Mouse (Mus musculus): ENCODE measurements around the gene Wnt2. TPM values are rescaled to one million over a fixed set of nuclear protein-coding genes. Genes with fewer than 3 reads are reported as not detected.

Wnt2 gene
- total and polyA plus RNA-seq, 3 experiments, result not detected

GRCm38 (mm10) chr6:17971393-17971792 is 59.0 kb downstream of the Wnt2 start:
- Histone ChIP-seq H3K27me3 (ENCODE audit: control insufficient read depth in 1 of 2, insufficient read depth in 2 of 2, low read length in 2 of 2) (0 out of 4 replicates have a peak, but pooled peaks cover 0 to 2% of the 10 kb centered on the region in 2 experiments), H3K4me3 (ENCODE audit: control insufficient read depth in 1 of 2, insufficient read depth in 1 of 2, low read depth in 2 of 2, low read length in 2 of 2) (no peak overlapping the region), H3K9ac (ENCODE audit: control insufficient read depth, low read depth, low read length, poor library complexity, severe bottlenecking) (no peak overlapping the region), H3K27ac (ENCODE audit: control insufficient read depth, low read depth, low read length) (no peak overlapping the region), H3K9me3 (replicated peaks; ENCODE audit: insufficient read depth, low read length) (no peaks in the 10 kb centered on the region), H3K79me2 (ENCODE audit: control insufficient read depth, insufficient read depth, low read length, poor library complexity) (no peaks in the 10 kb centered on the region), H3K36me3 (ENCODE audit: control insufficient read depth in 1 of 2, insufficient read depth in 2 of 2, low read length in 2 of 2) (no peaks in the 10 kb centered on the region), H3K4me1 (ENCODE audit: control insufficient read depth in 1 of 2, insufficient read depth in 2 of 2, low read length in 2 of 2) (no peaks in the 10 kb centered on the region)
- no peak for DNase-seq (ENCODE audit: low read depth, low spot score)
- TF ChIP-seq MAZ (IDR thresholded peaks at IDR 0.05; ENCODE audit: low read depth, low read length), result no peak
- TF ChIP-seq ZKSCAN1 (IDR thresholded peaks at IDR 0.05; ENCODE audit: low read depth, low read length), result no peak
- TF ChIP-seq HCFC1 (IDR thresholded peaks at IDR 0.05; ENCODE audit: low read depth, low read length), result no peak
- TF ChIP-seq EP300 (IDR thresholded peaks at IDR 0.05; ENCODE audit: low read depth in 1 of 2, low read length in 2 of 2), result no peak
- no peak for TF ChIP-seq NELFE (IDR thresholded peaks at IDR 0.05; ENCODE audit: low read depth, low read length)
- TF ChIP-seq POLR2AphosphoS5 (IDR thresholded peaks at IDR 0.05; ENCODE audit: borderline replicate concordance, low read depth, low read length), result no peak
- TF ChIP-seq MXI1 (IDR thresholded peaks at IDR 0.05; ENCODE audit: low read depth, low read length), result no peak
- TF ChIP-seq KAT2A (conservative IDR thresholded peaks at IDR 0.05; ENCODE audit: low read depth, low read length), result no peak
- no peak for TF ChIP-seq USF1 (IDR thresholded peaks at IDR 0.05; ENCODE audit: low read depth, low read length)
- no peak for TF ChIP-seq NRF1 (IDR thresholded peaks at IDR 0.05; ENCODE audit: insufficient read depth, low read depth, low read length, poor library complexity, severe bottlenecking)
- no peak for TF ChIP-seq MAFK (IDR thresholded peaks at IDR 0.05; ENCODE audit: borderline replicate concordance, low read depth, low read length)
- TF ChIP-seq ETS1 (IDR thresholded peaks at IDR 0.05; ENCODE audit: low read depth, low read length), result no peak
- TF ChIP-seq UBTF (IDR thresholded peaks at IDR 0.05; ENCODE audit: borderline replicate concordance, insufficient read depth, low read depth, low read length), result no peak

GRCm38 (mm10) chr6:17969815-17970214 is 60.6 kb downstream of the Wnt2 start:
- H3K27ac ChIP-seq (ENCODE audit: control insufficient read depth, low read depth, low read length), result no peak overlapping the region
- DNase-seq (ENCODE audit: low read depth, low spot score), result peak; percentile 17
- no peak overlapping the region for H3K9ac ChIP-seq (ENCODE audit: control insufficient read depth, low read depth, low read length, poor library complexity, severe bottlenecking)
- H3K4me1 ChIP-seq (ENCODE audit: control insufficient read depth in 1 of 2, insufficient read depth in 2 of 2, low read length in 2 of 2), result no peaks in the 10 kb centered on the region
- H3K27me3 ChIP-seq (ENCODE audit: control insufficient read depth in 1 of 2, insufficient read depth in 2 of 2, low read length in 2 of 2), result 0 out of 4 replicates have a peak, but pooled peaks cover 0 to 2% of the 10 kb centered on the region in 2 experiments
- no peaks in the 10 kb centered on the region for H3K36me3 ChIP-seq (ENCODE audit: control insufficient read depth in 1 of 2, insufficient read depth in 2 of 2, low read length in 2 of 2)
- H3K9me3 ChIP-seq (replicated peaks; ENCODE audit: insufficient read depth, low read length), result no peaks in the 10 kb centered on the region
- no peak for TF ChIP-seq JUND (IDR thresholded peaks at IDR 0.05; ENCODE audit: low read depth, low read length)
- TF ChIP-seq EP300 (IDR thresholded peaks at IDR 0.05; ENCODE audit: low read depth in 1 of 2, low read length in 2 of 2), result 0 out of 4 replicates have a peak, but pooled peaks of 1 of the 2 experiments have one; percentile 23
- TF ChIP-seq UBTF (IDR thresholded peaks at IDR 0.05; ENCODE audit: borderline replicate concordance, insufficient read depth, low read depth, low read length), result no peak
- no peak for TF ChIP-seq ZKSCAN1 (IDR thresholded peaks at IDR 0.05; ENCODE audit: low read depth, low read length)
- TF ChIP-seq POLR2AphosphoS2 (IDR thresholded peaks at IDR 0.05; ENCODE audit: low read length), result no peak
- TF ChIP-seq TCF12 (IDR thresholded peaks at IDR 0.05; ENCODE audit: low read depth, low read length), result 0 out of 2 replicates have a peak, but pooled peaks have one; percentile 12
- no peak for TF ChIP-seq POLR2A (IDR thresholded peaks at IDR 0.05; ENCODE audit: control insufficient read depth in 1 of 2, insufficient read depth in 1 of 2, low read depth in 1 of 2, low read length in 2 of 2, poor library complexity in 1 of 2)
- no peaks in the 10 kb centered on the region for H3K79me2 ChIP-seq (ENCODE audit: control insufficient read depth, insufficient read depth, low read length, poor library complexity)
- H3K4me3 ChIP-seq (ENCODE audit: control insufficient read depth in 1 of 2, insufficient read depth in 1 of 2, low read depth in 2 of 2, low read length in 2 of 2), result no peak overlapping the region
